Mouse (Mus musculus) heart, adult 18-20 months (tissue): ENCODE data around the gene Ms4a7. TPM values are rescaled to one million over a fixed set of nuclear protein-coding genes. Genes with fewer than 3 reads are reported as not detected.
"Not testable (repeated sequence)": the region's sequence is repeated elsewhere in the genome, so short reads cannot be mapped to it uniquely, and the experiment has no call there.

ENCODE experiments used
- DNase-seq, 2 experiments: peaks; one replicate each; pipeline ENCODE4 v3.0.0; 2021 to 2022; ENCODE audit warnings: mixed read lengths in 1 of 2
- long read RNA-seq, 2 experiments: library from polyadenylated mRNA; stranded (forward); transcript quantifications; one replicate each; pipeline ENCODE4 v2.0.0; 2021
- total RNA-seq, 2 experiments: library from RNA; stranded (reverse); gene quantifications; 2 replicates each; pipeline ENCODE4 v1.2.3; 2021

Ms4a7 gene
- 1 to 10 TPM; 1.7 to 1.9 TPM for total RNA-seq
- long read RNA-seq, experiment 1, partial matches to known transcripts: 0 of 1 reads
- long read RNA-seq, experiment 1, other reads (novel, unspliced or antisense): 0 of 1 reads
- long read RNA-seq, experiment 2: 0 reads

DNA sequence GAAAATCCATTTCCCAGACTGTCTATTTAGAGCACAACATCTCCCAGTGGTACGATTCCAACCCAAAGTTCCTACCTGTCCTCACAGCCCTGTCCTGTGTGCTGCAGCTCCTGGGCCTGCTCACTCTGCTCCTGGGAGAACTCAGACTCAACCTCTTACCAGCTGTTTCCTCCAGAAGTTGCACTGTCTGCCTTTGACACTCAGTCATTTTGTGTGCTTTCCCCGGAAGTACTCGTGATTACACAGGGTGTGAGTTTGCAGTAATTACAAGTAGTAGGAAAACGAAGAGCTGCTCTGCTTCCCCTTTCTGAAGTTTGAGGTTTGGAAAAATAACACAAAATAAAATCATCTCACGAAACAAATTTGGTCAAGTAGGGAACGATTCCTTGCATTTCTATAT, at the start of gene Ms4a7:
Ms4a7 (minus strand) TSS at position 215 of the 400 bp plus-strand sequence.
- DNase-seq: peak in 1 of 2 experiments; percentile 44

DNA sequence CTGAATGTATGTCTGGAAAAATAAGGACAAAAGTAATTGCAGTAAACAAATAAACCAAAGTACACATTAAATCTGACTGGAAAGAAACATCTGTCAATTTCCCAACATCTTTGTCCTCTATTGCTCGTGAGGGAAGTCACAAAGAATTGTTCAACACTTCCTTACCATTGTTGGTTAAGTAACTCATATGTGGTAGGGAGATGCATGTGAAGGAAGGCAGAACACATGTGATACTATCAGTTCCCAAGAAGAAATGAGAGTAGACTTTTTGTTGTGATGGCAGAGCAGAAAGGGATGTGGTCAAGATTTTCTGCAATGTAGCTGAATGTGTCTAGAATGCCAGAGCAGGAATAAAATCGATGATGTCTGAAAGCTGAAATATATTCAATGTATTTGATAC, 40.5 kb upstream of the Ms4a7 start:
- no peak for DNase-seq

DNA sequence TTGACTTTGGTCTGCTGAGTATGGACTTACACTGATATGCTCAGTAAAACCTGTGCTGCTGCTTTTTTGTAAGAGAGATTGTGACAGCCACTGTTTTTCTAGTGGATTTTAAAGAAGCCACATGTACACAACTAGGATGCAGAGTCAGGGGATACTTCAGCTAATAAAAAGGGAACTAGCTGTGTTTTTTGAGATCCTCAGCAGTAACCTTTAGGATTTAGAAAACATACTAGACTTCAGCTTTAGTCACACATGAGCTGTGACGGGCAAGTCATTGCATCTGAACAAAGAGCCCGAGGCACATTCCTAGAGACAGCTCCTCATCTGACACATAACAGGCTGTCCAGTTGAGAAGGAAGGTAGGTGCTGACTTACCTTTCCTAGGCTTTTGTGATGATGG, 39.3 kb upstream of the Ms4a7 start, which contains the start of gene Ms4a4a:
Ms4a4a (plus strand) TSS at position 251 of the 400 bp plus-strand sequence.
- no peak for DNase-seq

DNA sequence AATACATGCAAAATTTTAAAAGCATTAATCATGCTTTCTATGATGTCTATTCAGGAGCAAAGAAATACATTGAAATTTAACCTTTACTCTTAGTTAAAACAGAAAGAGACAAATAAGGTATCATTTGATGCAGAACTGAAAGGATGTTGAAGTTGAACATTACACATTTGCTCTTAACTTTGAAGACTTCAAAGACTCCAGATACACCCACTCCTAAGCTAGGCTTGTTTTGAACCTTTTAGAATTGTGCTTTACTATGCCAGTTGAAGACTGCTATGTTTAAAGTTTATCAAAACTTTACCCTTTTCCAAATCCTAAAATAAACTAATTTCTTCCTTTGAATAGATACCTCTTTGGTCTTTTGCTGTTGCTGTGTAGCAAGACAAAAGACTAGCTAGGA, 35.2 kb upstream of the Ms4a7 start:
- no peak for DNase-seq

DNA sequence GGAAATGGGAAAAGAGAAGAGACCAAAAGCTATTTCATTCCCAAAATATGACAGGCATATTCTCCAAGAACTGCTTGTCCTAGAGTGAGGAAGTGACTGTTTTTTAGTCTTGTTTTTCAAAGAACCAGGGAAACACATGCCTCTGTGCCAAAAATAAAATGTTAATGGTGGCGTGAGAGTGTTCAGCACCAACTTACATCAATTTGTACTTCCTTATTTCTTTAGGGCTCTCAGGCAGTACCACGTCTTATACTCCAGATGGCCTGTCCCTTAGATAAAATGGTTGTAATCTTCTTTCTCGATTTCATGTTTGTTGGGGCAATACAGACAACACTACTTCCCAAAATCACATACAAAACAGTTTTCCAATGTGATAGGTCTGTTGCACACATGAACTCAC, 32.4 kb upstream of the Ms4a7 start:
- peak in 1 of 2 experiments; percentile 39 for DNase-seq

DNA sequence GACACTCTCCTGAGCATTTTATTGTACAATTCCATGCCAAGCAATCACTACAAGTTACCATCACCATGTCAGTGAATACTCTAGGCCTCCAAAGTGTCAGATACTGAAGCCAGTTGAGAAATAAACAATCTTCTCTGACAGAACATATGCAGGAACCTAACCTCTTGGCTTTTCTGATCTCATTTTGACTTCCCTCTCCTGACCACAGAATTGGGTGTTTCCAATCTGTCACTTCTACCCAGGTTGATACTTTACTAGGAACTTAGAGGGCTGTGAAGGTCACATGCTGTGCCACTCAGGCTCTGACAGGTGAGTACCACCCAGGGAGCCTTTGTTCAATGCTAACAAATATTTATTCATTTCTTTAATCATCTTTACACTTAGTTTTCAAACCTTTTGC, 26.1 kb upstream of the Ms4a7 start:
- DNase-seq: no peak

DNA sequence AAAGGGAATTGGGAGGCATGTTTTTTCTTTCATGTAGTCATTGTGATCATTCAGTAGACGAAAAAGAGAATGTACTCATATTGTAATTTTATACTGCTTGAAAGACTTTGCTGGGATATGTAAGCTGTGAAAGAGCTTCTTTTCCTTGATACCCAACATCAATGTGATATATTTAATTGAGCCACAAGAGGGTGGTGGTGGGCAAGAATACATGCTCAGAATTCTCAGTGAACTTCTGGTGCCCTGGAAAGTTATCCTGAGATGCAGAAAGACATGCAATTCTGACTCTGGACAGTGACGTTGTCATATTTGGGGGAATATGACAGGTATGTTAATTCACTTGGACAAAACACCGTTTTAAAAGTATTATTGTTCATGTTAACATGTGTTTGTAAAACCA, 24.2 kb upstream of the Ms4a7 start:
- no peak for DNase-seq

DNA sequence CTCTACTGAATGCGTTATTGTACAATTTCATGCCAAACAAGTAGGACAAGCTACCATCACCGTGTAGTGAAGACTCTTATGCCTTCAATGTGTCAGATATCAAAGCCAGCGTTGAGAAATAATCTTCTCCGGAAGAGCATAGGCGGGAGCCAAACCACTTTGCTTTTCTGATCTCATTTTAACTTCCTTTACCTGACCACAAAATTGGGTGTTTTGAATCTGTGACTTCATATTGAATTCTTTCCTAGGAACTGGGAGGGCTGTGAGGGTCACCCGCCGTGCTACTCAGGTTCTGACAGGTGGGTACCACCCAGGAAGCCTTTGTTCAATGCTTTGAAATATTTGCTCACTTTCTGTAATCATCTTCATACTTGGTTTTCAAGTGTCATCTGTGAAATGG, 19.8 kb upstream of the Ms4a7 start:
- no peak for DNase-seq

DNA sequence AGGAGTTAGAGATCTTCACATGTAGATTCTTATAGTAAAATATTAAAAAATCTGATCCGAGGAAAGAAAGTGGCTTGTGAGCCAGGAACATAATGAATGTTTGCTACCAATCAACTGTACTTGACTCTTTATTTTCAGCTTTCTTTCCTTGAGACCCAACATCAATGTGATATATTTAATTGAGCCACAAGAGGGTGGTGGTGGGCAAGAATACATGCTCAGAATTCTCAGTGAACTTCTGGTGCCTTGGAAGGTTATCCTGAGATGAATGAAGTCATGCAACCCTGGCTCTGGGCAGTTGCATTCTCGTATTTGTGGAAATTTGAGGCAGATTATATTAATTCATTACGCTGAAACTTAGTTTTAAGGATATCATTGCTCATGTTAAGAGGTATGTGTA, 15.9 kb upstream of the Ms4a7 start:
- DNase-seq: no peak

DNA sequence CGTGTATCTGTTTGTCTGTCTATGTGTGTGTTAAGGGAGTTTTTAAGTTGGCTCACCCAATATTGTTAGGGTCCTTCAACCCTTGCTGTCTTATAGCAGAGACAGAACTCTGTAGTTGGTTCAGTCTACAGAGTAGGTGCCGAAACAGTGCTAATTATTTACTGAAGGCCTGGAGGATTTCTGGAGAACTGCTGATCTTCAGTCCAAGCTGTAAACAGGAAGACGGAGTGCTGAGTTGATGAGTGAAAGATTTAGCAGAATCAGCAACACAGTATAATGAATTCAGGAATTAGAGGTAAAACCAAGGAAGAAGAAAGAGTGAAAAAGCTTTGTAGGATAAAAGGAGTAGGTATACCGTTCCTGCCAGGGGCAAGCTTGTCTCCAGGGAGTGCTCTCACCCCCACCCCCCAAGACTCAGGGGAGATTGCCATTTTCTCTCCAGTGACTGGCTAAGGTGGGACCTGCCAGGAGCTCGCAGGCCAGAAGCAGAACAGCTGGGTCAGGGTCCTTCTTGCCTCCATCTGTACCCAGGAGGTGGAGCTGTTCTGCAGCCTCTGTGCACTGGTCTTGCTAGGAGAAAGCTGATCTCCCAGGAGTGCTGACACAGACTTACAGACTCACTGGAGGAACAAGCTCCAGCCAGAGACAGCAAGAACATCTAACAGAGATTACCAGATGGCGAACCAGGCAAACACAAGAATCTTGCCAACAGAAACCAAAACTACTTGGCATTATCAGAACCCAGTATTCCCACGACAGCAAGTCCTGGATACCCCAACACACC, 13.9 kb upstream of the Ms4a7 start:
- DNase-seq: peak; percentile 26 to 57

DNA sequence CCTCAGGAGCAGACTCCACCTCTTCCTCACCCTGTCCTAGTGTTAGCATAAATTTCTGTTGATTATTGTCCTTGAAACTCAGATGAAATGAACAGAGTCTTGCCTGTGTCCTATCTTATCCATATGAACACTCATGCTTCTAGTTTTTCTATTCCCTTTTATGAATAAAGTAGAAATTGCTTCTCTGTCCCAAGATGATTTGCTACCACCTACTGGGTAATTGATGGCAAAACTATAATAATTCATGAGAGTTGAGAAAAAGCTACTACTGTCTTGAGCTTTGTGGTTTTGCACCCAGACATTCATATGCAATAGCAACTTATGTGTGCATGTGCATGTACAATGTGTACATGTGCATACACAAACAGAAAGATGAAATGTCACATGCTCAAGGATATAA, 8.0 kb upstream of the Ms4a7 start:
- no peak for DNase-seq

DNA sequence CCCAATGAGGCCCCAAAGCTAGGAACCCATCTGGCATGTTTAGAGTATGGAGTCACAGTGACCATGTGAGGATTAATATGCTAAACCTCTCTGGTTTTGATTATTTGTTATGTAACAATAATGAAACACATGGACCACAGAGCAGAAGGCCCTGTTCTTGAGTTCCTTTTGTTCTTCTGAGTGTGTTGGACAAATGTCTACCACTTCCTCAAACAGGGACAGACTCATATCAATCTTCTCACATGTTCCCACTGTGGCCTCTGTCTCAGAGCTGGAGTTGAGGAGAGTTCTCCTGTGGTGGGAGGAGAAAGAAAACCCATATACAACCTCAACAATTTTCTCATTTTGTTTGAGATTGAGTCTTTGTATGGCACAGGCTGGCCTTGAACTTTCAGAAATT, 7.2 kb upstream of the Ms4a7 start:
- no peak for DNase-seq

DNA sequence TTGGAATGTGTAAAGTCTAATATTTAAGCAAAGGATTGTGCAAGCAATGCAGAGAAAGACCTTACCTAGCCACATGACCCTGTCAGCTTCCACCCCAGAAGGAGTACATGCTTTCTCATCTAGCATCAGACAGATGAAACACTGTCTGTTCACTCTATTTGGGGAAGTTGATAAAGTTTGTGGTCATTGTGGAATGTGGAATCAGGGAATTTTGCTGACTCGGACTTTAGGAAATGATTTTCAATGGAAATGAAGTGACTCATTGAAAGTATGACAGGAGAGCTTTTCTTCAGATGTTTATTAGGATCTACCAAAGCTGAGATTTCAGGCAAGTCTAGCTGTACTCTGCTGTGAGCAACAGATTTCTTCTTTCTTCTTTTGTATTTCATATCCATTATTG, 14.8 kb downstream of the Ms4a7 start:
- peak in 1 of 2 experiments; percentile 23 for DNase-seq

DNA sequence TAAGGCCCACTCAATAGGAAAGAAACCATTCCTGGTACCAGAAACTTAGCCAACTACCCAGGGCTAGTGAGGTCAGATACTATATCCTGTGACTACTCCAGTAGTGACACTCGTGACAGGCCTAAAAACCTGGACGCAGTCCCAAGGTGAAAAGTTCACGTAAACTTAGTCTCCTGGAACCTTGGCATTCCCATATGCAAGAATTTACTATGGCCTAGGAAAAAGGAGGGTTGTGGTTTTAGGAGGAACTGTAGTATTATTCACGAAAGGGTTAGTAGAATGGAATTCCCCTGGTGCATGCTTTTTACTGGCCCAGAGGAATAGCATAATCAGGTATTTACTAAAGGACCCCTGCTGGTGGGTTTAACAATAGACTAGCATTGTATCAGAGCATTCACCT, 19.2 kb downstream of the Ms4a7 start:
- DNase-seq: no peak

DNA sequence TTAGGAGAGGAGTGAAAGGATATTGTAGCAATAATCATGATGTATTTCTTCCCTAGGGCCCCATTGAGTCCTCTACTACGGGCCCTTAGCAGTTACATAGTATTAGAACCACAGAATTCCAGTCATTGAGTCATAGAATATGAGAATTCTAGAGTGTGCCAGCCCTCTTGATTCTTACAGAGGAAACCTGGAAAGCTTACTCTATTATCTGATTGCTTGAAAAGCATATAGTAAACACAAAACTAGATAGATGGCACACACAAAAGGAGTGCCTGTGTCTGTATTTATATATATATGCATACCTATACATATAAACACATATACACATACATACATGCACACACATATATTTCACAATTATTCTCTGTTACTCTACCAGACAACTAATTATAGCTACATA, 21.6 kb downstream of the Ms4a7 start, which contains the start of gene Ms4a14:
Ms4a14 (minus strand) TSS at position 101 of the 400 bp plus-strand sequence.
- no peak for DNase-seq

DNA sequence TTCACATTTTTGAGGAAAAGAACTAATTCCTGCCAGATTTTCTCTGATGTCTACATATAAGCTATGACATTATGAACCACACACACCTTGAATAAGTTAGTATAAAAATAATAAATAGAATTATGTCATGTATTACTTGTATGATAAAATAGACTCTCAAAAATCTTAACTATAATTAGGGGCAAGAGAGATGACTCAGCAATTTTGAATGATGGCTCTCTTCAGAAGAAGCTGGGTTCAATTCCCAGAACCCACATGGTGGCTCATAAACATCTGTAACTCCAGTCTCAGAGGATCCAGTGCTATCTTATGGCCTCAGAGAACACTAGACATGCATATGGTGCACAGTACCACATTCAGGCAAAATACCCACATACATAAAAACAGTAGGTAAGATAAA, 27.1 kb downstream of the Ms4a7 start:
- no peak for DNase-seq

DNA sequence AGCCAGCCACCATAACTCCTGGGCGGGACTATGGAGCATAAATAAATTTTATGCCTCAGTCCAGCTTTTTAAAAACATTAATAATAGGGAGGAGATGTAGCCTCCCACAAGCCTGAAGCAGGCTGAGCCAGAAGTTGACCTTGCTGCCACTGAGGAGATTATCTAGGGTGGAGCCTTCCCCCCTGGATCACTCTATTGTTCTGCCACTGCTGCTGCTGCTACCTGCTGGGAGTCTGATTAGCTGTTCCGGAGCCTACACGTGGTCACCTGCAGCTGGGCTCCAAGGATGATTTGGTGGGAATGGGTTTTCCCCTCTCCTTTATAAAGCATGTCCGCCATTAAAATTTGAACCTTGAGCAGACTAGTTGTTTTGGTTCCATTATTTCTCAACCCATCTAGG, 36.4 kb downstream of the Ms4a7 start:
- DNase-seq: not testable (repeated sequence)

DNA sequence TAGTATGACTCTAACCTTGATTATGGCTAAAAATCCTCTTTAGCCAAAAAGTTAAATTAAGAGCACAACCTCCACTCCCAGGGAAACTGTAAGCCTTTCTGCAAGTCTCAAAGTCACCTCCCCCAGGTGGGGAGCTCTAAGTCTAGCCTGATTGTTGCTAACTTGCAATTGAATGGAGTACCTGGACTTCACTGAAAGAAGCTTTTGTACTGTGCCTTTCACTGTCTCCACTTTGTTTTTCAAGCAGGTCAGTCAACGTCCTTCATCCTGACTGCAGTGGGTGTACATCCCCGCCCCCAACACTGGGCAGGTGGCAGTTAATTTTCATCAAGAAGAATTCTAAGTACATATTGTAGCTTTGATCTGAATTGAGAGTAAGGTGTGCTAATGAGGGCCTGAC, 37.0 kb downstream of the Ms4a7 start:
- DNase-seq: no peak

DNA sequence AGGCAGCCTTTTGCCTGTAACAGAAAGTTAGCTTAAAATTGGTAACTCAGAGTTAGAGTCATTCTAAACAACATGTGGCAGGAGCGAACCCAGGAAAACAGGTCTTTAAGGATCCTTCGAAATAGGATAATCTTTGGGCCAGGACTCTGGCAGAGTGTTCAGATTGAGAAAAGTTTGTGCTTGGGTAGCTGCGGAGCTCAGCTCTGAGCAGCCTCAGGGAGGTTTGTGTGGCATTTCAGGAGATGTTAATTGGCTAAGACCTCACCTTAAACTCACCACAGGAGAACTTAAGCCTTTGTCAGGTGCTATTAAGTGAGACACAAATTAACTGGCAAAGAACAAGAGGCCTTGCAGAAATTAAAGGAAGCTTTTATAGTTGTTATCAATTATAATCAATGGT, 42.3 kb downstream of the Ms4a7 start:
- DNase-seq: not testable (repeated sequence)

DNA sequence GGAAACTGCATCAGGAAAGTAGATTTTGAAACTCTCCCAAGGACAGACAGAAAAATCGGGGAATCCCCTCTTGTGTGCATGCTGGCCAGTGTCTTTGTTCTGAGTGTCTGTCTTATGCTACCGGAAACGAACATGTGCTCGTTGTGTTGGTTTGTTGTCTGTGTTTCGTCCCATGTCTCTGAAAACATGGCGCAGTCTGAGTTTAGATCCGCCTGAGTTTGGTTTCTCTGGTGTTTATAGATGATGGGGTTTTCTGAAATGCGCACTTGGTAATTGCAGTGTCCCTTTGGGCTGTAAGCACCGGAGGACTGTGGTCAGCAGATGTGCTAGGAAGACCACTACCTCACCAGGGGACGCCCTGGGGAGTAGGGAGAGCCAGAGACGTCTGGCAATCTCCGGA, 43.0 kb downstream of the Ms4a7 start:
- DNase-seq: peak; percentile 14 to 36

DNA sequence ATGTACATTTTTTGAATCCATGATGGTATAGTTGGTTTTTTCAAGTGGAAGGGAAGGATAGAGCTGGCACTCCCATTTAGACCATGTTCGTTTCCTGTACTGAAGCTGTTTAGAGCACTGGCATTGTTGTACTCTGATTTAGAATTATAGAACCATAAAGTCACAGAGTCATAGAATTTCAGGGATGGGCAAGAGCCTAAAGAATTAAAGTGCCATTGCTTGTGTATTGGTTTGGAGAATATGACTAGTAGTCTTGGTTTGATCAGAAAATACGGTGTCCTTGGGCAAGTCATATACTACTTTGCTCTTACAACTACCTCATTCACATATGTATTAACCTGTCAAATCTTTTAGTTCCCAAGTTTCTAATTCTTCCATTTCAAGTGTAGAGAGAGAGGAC, 52.2 kb downstream of the Ms4a7 start, which contains the start of gene Ms4a5:
Ms4a5 (minus strand) TSS at position 101 of the 400 bp plus-strand sequence.
- DNase-seq: no peak

DNA sequence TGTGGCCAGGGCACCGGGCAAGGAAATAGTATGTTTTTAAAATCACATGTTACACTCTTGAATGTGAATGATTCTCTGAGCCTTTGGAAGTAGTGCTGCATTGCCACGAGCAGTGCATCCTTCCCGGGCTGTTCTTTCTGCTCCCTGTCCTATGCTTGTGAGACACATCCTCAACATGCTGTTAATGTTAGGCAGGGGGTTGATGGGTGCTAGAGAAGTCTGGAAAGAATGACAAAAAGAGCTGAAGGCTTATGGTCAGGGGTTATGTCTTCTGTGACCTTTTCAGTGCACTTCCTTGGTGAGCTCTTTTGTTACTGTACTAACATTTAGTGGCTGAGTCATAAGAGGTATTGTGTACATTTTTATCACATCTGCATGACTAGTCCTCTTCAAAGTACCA, 55.7 kb downstream of the Ms4a7 start:
- no peak for DNase-seq

DNA sequence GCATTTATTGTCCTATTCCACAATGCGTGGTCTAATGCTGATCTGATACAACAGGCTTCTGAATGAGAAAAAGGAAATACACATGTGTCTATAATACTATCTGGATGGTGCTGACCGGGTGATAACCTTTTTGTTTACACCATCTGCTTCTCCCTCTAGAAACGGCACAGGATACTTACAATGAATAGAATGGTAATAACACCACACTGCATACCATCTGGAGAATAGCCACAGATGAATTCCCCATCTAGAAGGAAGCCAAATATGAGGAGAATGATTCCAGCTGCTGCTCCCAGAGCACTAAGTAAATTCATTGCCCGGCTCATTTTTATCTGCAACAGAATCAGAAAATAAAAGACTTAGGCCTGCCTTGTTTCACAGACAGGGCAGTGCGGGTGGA, 59.5 kb downstream of the Ms4a7 start:
- DNase-seq: no peak
